Comparison of ENCODE assay signal across 18 mouse cellular contexts in the genomic region with DNA sequence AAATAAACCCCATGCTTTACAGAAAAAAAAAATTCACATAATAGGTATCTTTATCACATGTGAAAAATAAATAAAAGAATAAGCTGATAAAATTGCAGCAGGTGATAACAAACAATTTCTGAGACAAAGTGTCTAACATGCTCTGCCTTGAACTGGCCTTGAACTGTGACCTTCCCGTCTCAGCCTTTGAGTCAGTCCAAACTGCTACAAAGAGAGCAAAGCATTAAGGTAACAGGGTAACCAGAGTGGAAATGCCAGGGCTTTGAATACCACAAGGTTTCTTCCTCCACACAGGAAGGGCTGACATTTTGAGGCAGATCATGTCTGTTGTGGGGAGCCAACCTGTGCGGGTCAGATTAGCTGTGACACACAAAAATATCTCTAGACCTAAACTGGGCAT. TPM values are rescaled to one million over a fixed set of nuclear protein-coding genes. Genes with fewer than 3 reads are reported as not detected.
DNase-seq lines count a peak whose midpoint lies in the region; ATAC-seq lines count a peak whose summit lies in the region.
"Had no signal": no experiment of that assay in that cellular context is flagged by ENCODE, and none has a peak within 500 bp of the region (broad histone marks: within the 10 kb centered on the region; RNA-seq: fewer than 3 reads in every experiment).

No protein-coding gene starts in this region.

- no peaks in the 10 kb centered on the region for H3K9me3 ChIP-seq in heart, embryonic 15.5 days (replicated peaks)
- H3K9me3 ChIP-seq in neural tube, embryonic 13.5 days, result no peaks in the 10 kb centered on the region
- H3K9me3 ChIP-seq in liver, embryonic 15.5 days (replicated peaks), result no peaks in the 10 kb centered on the region
- H3K9me3 ChIP-seq: embryonic facial prominence, embryonic 15.5 days had no signal

- no peak for ATAC-seq in heart, embryonic 15.5 days (replicated peaks; ENCODE audit: insufficient number of reproducible peaks, insufficient read depth, low FRiP score, low read depth)
- ATAC-seq in neural tube, embryonic 13.5 days (ENCODE audit: low read depth), result no peak
- no peak for ATAC-seq in liver, embryonic 15.5 days (ENCODE audit: insufficient read depth)

- 0 out of 2 replicates have a peak overlapping the region, but pooled peaks have one; percentile 69 for H3K4me3 ChIP-seq in heart, embryonic 15.5 days
- H3K4me3 ChIP-seq in neural tube, embryonic 13.5 days, result no peak overlapping the region
- H3K4me3 ChIP-seq in liver, embryonic 15.5 days (replicated peaks), result no peak overlapping the region

- no peak for DNase-seq in heart, adult 8-10 months (ENCODE audit: low spot score)
- DNase-seq in neural tube, embryonic 10.5 days (ENCODE audit: extremely low spot score, low spot score), result no peak
- DNase-seq in R1 (ENCODE audit: low read depth, low spot score), result peak; percentile 43
- no peak for DNase-seq in yolk sac, embryonic 10.5 days (ENCODE audit: low spot score)
- no peak for DNase-seq in adipocyte (ENCODE audit: low spot score)
- DNase-seq: kidney, postnatal 14 days; right cerebral cortex, postnatal 25 days had no signal

- H3K4me2 ChIP-seq in heart, embryonic 15.5 days, result peak overlapping the region; percentile 74; the same call in 1 of the 2 replicates
- H3K4me2 ChIP-seq in neural tube, embryonic 13.5 days, result 0 out of 2 replicates have a peak overlapping the region, but pooled peaks have one; percentile 56
- 0 out of 2 replicates have a peak overlapping the region, but pooled peaks have one; percentile 87 for H3K4me2 ChIP-seq in liver, embryonic 15.5 days

- H3K4me1 ChIP-seq in heart, embryonic 15.5 days (replicated peaks), result peaks cover 45% of the 10 kb centered on the region
- peaks cover 42% of the 10 kb centered on the region for H3K4me1 ChIP-seq in neural tube, embryonic 13.5 days (replicated peaks)
- H3K4me1 ChIP-seq in liver, embryonic 15.5 days (replicated peaks), result peaks cover 18% of the 10 kb centered on the region

- no peaks in the 10 kb centered on the region for H3K27me3 ChIP-seq in heart, embryonic 15.5 days
- no peaks in the 10 kb centered on the region for H3K27me3 ChIP-seq in neural tube, embryonic 13.5 days
- no peaks in the 10 kb centered on the region for H3K27me3 ChIP-seq in liver, embryonic 15.5 days
- H3K27me3 ChIP-seq: embryonic facial prominence, embryonic 15.5 days had no signal

- peaks cover 35% of the 10 kb centered on the region for H3K36me3 ChIP-seq in heart, embryonic 15.5 days
- H3K36me3 ChIP-seq in neural tube, embryonic 13.5 days, result peaks cover 39% of the 10 kb centered on the region
- H3K36me3 ChIP-seq in liver, embryonic 15.5 days (replicated peaks), result peaks cover 20% of the 10 kb centered on the region

- whole genome bisulfite sequencing in heart, embryonic 15.5 days, result 64% methylated on average over 2 of the region's 2 CpGs
- 76% methylated on average over 2 of the region's 2 CpGs for WGBS in neural tube, embryonic 13.5 days
- WGBS in liver, embryonic 15.5 days (ENCODE audit: insufficient replicate concordance), result 41% methylated on average over 2 of the region's 2 CpGs

- H3K9ac ChIP-seq in heart, embryonic 15.5 days, result no peak overlapping the region
- no peak overlapping the region for H3K9ac ChIP-seq in neural tube, embryonic 13.5 days
- no peak overlapping the region for H3K9ac ChIP-seq in liver, embryonic 15.5 days
- H3K9ac ChIP-seq: embryonic facial prominence, embryonic 15.5 days; liver, embryonic 14.5 days had no signal

- 0 out of 2 replicates have a peak overlapping the region, but pooled peaks have one; percentile 27 for H3K27ac ChIP-seq in heart, embryonic 15.5 days
- H3K27ac ChIP-seq in neural tube, embryonic 13.5 days (replicated peaks), result no peak overlapping the region
- no peak overlapping the region for H3K27ac ChIP-seq in liver, embryonic 15.5 days (replicated peaks)
- H3K27ac ChIP-seq: embryonic facial prominence, embryonic 15.5 days; liver, embryonic 14.5 days had no signal

RNA-seq across cellular contexts. Expression of a gene that starts 1.9 kb away (rescaled TPM):
- 27.3 and 30.4 TPM in 2 replicates for polyA plus RNA-seq in heart, embryonic 15.5 days (2015; fragmentation: Nextera tagmentation; extraction: Ambion mirVana)
- total RNA-seq in heart, adult 8-10 months (2022), result 1 to 10 TPM; 5.4 to 8.2 (median 7.1) TPM
- polyA plus RNA-seq in neural tube, embryonic 13.5 days (2015; fragmentation: Nextera tagmentation; extraction: Ambion mirVana), result 23.8 and 26.2 TPM in 2 replicates
- 6.2 and 7.0 TPM in 2 replicates for polyA plus RNA-seq in liver, embryonic 15.5 days (2015; fragmentation: Nextera tagmentation; extraction: Ambion mirVana)

RNA-seq across cellular contexts. Expression of a gene that starts 6.2 kb away (rescaled TPM):
- polyA plus RNA-seq in heart, embryonic 15.5 days (2015; fragmentation: Nextera tagmentation; extraction: Ambion mirVana), result 0.22 TPM in 1 of 2 replicates, not detected in the other
- total RNA-seq in heart, adult 8-10 months (2022), result 100 to 1,000 TPM; 132 to 332 (median 244) TPM
- 0.32 and 1.9 TPM in 2 replicates for polyA plus RNA-seq in neural tube, embryonic 13.5 days (2015; fragmentation: Nextera tagmentation; extraction: Ambion mirVana)
- not detected in 2 replicates for polyA plus RNA-seq in liver, embryonic 15.5 days (2015; fragmentation: Nextera tagmentation; extraction: Ambion mirVana)
- total RNA-seq: adrenal gland, adult 18-20 months; common myeloid progenitor, adult 5-6 weeks had no signal
- polyA plus RNA-seq: forebrain, embryonic 11.5 days; gonadal fat pad, adult 2 months; intestine, embryonic 14.5 days; liver, embryonic 14.5 days; midbrain, embryonic 11.5 days had no signal

RNA-seq across cellular contexts. Expression of a gene that starts 8.7 kb away (rescaled TPM):
- polyA plus RNA-seq in heart, embryonic 15.5 days (2015; fragmentation: Nextera tagmentation; extraction: Ambion mirVana), result 25.3 and 26.7 TPM in 2 replicates
- 100 to 1,000 TPM; 251 to 540 (median 405) TPM for total RNA-seq in heart, adult 8-10 months (2022)
- polyA plus RNA-seq in neural tube, embryonic 13.5 days (2015; fragmentation: Nextera tagmentation; extraction: Ambion mirVana), result 19.0 and 19.2 TPM in 2 replicates
- 2.3 and 2.9 TPM in 2 replicates for polyA plus RNA-seq in liver, embryonic 15.5 days (2015; fragmentation: Nextera tagmentation; extraction: Ambion mirVana)

RNA-seq across cellular contexts. Expression of a gene that starts 12.8 kb away (rescaled TPM):
- polyA plus RNA-seq in heart, embryonic 15.5 days (2015; fragmentation: Nextera tagmentation; extraction: Ambion mirVana), result 7.9 and 10.9 TPM in 2 replicates
- 10 to 100 TPM; 10.8 to 13.4 (median 11.2) TPM for total RNA-seq in heart, adult 8-10 months (2022)
- 23.4 and 25.2 TPM in 2 replicates for polyA plus RNA-seq in neural tube, embryonic 13.5 days (2015; fragmentation: Nextera tagmentation; extraction: Ambion mirVana)
- polyA plus RNA-seq in liver, embryonic 15.5 days (2015; fragmentation: Nextera tagmentation; extraction: Ambion mirVana), result 1.9 and 2.0 TPM in 2 replicates

RNA-seq across cellular contexts. Expression of a gene that starts 33.7 kb away (rescaled TPM):
- polyA plus RNA-seq in heart, embryonic 15.5 days (2015; fragmentation: Nextera tagmentation; extraction: Ambion mirVana), result 2.4 and 3.5 TPM in 2 replicates
- total RNA-seq in heart, adult 8-10 months (2022), result 10 to 100 TPM in 3 of 4 experiments, 1 to 10 TPM in 1; 8.6 to 16.3 (median 11.7) TPM
- 3.4 and 4.2 TPM in 2 replicates for polyA plus RNA-seq in neural tube, embryonic 13.5 days (2015; fragmentation: Nextera tagmentation; extraction: Ambion mirVana)
- polyA plus RNA-seq in liver, embryonic 15.5 days (2015; fragmentation: Nextera tagmentation; extraction: Ambion mirVana), result 1.0 and 1.1 TPM in 2 replicates
